Mouse (Mus musculus): ENCODE measurements around the gene Itpr2. TPM values are rescaled to one million over a fixed set of nuclear protein-coding genes. Genes with fewer than 3 reads are reported as not detected.

The Itpr2 gene
- polyA plus RNA-seq, 1 experiment from 2014 or later = 10.2 TPM

DNA sequence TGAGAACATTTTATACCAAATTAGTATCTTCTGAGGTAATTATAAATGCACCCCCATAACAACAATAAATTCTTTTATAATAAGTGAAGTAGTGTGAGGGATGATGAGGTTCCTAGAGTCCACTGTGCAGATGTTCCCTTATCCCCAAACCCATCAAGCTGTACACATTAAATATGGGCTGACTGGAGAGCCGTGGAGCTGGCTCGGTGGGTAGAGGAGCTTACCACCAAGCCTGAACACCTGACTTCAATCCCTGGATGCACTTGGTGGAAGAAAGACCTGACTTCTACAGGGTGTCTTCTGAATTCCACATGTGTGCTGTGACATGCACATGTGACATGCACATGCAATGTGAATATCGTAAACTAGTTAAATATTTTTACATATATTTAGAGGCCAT lies 260.7 kb downstream of the Itpr2 start:
- 0 out of 2 replicates have a peak, but pooled peaks cover 4% of the 10 kb centered on the region for H3K4me1 ChIP-seq
- no peak overlapping the region for H3K4me2 ChIP-seq (replicated peaks)
- 87% methylated on average over 3 of the region's 3 CpGs for WGBS
- no peaks in the 10 kb centered on the region for H3K9me3 ChIP-seq
- ATAC-seq (ENCODE audit: low FRiP score, low read depth) = no peak
- no peak overlapping the region for H3K4me3 ChIP-seq
- H3K9ac ChIP-seq = no peak overlapping the region
- H3K36me3 ChIP-seq = 0 out of 2 replicates have a peak, but pooled peaks cover 5% of the 10 kb centered on the region
- H3K27ac ChIP-seq = no peak overlapping the region
- H3K27me3 ChIP-seq = no peaks in the 10 kb centered on the region

DNA sequence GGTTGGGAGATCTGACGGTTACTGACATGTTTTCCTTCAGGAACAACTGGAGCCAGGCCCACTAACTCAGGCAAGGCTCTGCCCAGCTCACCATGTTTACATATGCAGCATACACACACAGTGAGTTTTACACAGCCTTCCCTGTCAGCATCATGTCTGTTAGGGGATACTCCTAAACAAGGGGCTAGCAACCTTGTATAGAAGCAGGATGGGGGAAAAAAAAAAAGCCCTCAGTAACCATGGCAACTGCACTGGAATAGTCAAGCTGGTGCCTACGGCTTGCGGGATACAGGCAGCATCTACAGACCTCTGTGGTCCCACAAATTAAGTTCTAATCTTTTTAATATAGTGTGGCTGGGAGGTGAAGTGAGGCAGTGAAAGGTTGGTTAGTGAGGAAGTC lies 266.9 kb downstream of the Itpr2 start:
- Histone ChIP-seq H3K4me3 (no peak overlapping the region), H3K9me3 (no peaks in the 10 kb centered on the region), H3K36me3 (0 out of 2 replicates have a peak, but pooled peaks cover 5% of the 10 kb centered on the region), H3K4me1 (0 out of 2 replicates have a peak, but pooled peaks cover 7% of the 10 kb centered on the region), H3K4me2 (replicated peaks) (no peak overlapping the region), H3K9ac (no peak overlapping the region), H3K27me3 (no peaks in the 10 kb centered on the region), H3K27ac (no peak overlapping the region)
- ATAC-seq (ENCODE audit: low FRiP score, low read depth) = no peak
- WGBS = 48% methylated on average over 3 of the region's 3 CpGs

DNA sequence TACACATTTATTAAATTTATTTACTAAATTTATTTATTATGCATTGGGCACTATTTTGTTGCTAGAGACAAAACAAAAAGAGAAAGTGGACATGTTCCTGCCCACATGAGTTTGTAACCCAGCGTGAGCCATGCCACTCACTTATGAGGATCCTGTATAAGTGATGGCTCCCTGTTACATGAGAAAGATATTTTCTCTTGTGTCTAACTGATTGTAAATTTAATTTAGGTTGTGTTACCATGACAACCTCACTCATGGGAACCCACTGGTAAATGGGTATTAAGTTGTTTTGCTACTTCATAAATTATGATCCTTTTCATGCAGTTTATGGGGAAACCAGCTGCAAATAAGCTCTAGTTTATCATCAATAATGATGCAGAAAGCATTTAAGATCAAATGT lies 267.6 kb downstream of the Itpr2 start:
- WGBS = 80% methylated on average over 1 of the region's 1 CpGs
- no peak for ATAC-seq (ENCODE audit: low FRiP score, low read depth)

DNA sequence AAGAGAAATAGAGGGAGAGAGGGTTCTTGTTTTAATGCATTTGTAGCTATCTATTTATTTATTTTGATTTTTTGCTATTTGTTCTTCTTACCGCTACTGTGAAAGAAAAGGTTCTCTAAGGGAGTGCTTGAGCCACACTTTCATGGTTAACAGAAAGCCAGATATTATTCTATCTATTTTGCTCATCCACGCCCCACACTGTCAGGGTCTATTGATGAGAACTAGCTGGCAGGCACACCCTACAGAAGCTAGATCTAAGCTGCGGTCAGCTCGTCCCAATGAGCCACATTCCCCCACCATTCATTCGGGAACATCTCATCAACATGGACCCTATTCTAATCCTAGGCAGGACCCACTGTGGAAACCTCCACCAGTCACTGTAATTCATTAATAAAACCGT lies 271.1 kb downstream of the Itpr2 start:
- Histone ChIP-seq H3K36me3 (no peaks in the 10 kb centered on the region), H3K9me3 (no peaks in the 10 kb centered on the region), H3K27ac (no peak overlapping the region), H3K27me3 (no peaks in the 10 kb centered on the region), H3K4me3 (no peak overlapping the region), H3K9ac (no peak overlapping the region), H3K4me1 (0 out of 2 replicates have a peak, but pooled peaks cover 7% of the 10 kb centered on the region), H3K4me2 (replicated peaks) (no peak overlapping the region)
- no peak for ATAC-seq (ENCODE audit: low FRiP score, low read depth)
- 91% methylated on average over 6 of the region's 6 CpGs for WGBS

More for the DNA sequence above, 267.6 kb downstream of the Itpr2 start:
- no peak overlapping the region for H3K27ac ChIP-seq
- H3K4me3 ChIP-seq = no peak overlapping the region
- no peaks in the 10 kb centered on the region for H3K27me3 ChIP-seq
- 0 out of 2 replicates have a peak, but pooled peaks cover 5% of the 10 kb centered on the region for H3K36me3 ChIP-seq
- H3K4me1 ChIP-seq = 0 out of 2 replicates have a peak, but pooled peaks cover 7% of the 10 kb centered on the region
- H3K9ac ChIP-seq = no peak overlapping the region
- no peaks in the 10 kb centered on the region for H3K9me3 ChIP-seq
- H3K4me2 ChIP-seq (replicated peaks) = no peak overlapping the region

DNA sequence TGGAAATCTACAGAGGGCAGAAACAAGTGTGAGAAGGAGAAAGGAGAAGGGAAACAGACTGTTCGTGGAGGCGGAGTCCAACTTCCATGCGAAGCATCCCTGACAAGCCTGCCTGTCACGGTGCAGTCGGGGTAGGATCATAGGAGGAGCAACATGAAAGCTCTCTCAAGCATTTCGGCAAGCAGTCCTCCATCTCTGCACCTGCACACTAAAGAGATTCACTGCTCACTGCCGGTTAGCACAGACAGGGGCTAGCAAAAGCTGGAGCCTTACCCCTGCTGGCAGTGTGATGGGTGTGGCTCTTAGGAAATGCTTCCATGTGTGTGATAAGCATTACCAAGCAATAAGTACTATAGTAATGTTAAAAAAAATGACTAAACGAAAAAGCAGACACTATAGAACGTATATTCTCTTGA lies 271.6 kb downstream of the Itpr2 start:
- no peak overlapping the region for H3K4me2 ChIP-seq (replicated peaks)
- H3K27me3 ChIP-seq = no peaks in the 10 kb centered on the region
- 71% methylated on average over 9 of the region's 9 CpGs for WGBS
- H3K9ac ChIP-seq = no peak overlapping the region
- H3K36me3 ChIP-seq = no peaks in the 10 kb centered on the region
- no peak overlapping the region for H3K4me3 ChIP-seq
- no peak for ATAC-seq (ENCODE audit: low FRiP score, low read depth)
- no peak overlapping the region for H3K27ac ChIP-seq
- H3K9me3 ChIP-seq = no peaks in the 10 kb centered on the region
- H3K4me1 ChIP-seq = 0 out of 2 replicates have a peak, but pooled peaks cover 3% of the 10 kb centered on the region

DNA sequence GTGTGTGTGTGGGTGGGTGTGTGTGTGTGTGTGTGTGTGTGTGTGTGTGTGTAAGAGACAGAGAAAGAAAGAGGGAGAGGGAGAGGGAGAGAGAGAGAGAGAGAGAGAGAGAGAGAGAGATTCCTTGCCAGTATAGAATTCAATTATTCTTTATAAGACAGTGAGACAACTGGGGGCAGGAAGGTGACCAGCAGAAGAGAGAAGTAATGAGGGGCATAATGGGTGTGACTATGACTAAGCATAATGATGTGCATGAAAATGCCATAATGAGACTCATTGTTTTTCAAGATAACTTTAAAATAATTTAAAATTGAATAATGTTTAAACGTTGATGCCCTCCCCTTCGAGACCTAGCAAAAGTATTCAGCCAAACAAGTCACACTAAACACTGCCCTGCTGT lies 272.1 kb downstream of the Itpr2 start:
- Histone ChIP-seq H3K27me3 (no peaks in the 10 kb centered on the region), H3K27ac (no peak overlapping the region), H3K4me1 (no peaks in the 10 kb centered on the region), H3K36me3 (no peaks in the 10 kb centered on the region), H3K4me3 (no peak overlapping the region), H3K9me3 (no peaks in the 10 kb centered on the region), H3K9ac (no peak overlapping the region), H3K4me2 (replicated peaks) (no peak overlapping the region)
- no peak for ATAC-seq (ENCODE audit: low FRiP score, low read depth)
- WGBS = 82% methylated on average over 2 of the region's 2 CpGs

DNA sequence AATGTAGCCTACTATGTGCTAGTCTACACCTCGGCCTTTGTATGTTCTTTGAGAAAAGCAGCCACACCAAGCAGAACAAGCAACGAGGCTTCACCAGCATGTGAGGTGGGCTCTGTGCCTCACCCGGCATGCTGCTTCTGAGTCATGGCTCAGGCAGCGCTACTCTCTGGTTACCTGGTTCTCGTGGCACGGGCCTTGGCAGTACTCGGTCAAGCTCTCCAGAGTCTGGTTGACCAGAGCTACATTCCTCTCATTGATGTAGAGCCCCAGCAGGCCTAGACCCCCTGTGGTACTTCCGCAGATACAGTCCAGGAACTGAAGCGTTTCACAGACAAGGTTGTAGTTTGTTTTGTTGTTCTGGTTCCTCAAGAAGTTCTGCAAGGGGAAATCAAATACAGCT lies 272.5 kb downstream of the Itpr2 start:
- Histone ChIP-seq H3K9ac (no peak overlapping the region), H3K9me3 (no peaks in the 10 kb centered on the region), H3K27me3 (no peaks in the 10 kb centered on the region), H3K4me1 (no peaks in the 10 kb centered on the region), H3K27ac (no peak overlapping the region), H3K4me3 (no peak overlapping the region), H3K4me2 (replicated peaks) (no peak overlapping the region), H3K36me3 (no peaks in the 10 kb centered on the region)
- 66% methylated on average over 9 of the region's 9 CpGs for WGBS
- ATAC-seq (ENCODE audit: low FRiP score, low read depth) = no peak

DNA sequence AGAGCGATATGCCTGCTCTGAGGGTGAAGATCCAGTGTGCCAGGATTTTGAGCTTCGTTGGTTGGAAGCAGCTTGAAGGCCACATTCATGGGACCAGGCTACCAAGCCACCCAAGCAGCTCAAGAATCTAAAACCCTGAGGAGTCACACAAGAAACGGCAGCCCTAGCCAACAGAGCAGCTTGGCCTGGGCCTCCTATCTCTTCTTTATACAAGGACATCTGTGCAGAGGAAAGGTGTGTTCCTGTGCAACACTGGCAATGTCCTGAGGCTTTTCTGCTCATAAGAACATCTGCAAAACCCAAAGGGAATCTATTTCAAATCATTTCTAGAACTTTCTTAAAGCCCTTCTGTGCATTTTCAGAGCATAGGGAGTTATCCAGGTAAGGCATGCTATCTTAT lies 274.0 kb downstream of the Itpr2 start:
- Histone ChIP-seq H3K36me3 (no peaks in the 10 kb centered on the region), H3K27me3 (no peaks in the 10 kb centered on the region), H3K27ac (no peak overlapping the region), H3K9ac (no peak overlapping the region), H3K4me3 (no peak overlapping the region), H3K4me2 (replicated peaks) (no peak overlapping the region), H3K9me3 (no peaks in the 10 kb centered on the region), H3K4me1 (no peaks in the 10 kb centered on the region)
- ATAC-seq (ENCODE audit: low FRiP score, low read depth) = no peak
- 90% methylated on average over 3 of the region's 3 CpGs for WGBS

DNA sequence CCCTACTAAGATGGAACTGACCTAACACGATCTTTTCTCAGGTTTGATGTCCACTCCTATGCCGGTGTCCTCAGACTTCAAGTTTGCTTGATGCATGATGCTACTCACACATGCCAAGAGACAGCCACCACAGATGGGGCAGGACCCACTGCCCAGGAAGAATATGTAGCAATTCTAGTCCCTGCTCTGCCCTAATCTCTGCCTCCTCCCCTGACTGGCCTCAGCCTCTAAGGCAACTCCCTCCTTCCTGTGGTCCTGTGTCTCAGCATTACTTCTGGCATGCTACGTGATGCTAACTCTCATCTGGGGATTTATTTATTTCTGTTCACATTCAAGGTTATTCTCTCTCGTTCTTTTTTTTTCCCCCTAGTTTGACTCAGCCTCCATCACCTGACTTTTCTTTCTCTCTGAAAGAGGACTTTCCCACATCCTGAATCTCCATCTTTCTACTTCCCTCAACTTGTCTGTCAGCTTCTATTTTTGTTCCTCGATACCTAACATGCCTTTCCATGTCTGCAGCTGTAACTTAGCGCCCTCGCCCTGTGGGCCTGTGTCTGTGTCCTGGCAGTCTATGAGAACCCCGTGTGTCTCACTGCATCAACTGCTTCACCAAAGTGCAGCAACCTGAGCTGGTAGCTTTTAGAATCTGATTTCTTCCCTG lies 279.5 kb downstream of the Itpr2 start:
- H3K9ac ChIP-seq = no peak overlapping the region
- H3K27ac ChIP-seq = no peak overlapping the region
- ATAC-seq (ENCODE audit: low FRiP score, low read depth) = no peak
- no peak overlapping the region for H3K4me3 ChIP-seq
- peaks cover 19% of the 10 kb centered on the region for H3K4me1 ChIP-seq
- no peaks in the 10 kb centered on the region for H3K9me3 ChIP-seq
- no peaks in the 10 kb centered on the region for H3K36me3 ChIP-seq
- no peaks in the 10 kb centered on the region for H3K27me3 ChIP-seq
- H3K4me2 ChIP-seq (replicated peaks) = no peak overlapping the region
- 66% methylated on average over 8 of the region's 8 CpGs for WGBS

DNA sequence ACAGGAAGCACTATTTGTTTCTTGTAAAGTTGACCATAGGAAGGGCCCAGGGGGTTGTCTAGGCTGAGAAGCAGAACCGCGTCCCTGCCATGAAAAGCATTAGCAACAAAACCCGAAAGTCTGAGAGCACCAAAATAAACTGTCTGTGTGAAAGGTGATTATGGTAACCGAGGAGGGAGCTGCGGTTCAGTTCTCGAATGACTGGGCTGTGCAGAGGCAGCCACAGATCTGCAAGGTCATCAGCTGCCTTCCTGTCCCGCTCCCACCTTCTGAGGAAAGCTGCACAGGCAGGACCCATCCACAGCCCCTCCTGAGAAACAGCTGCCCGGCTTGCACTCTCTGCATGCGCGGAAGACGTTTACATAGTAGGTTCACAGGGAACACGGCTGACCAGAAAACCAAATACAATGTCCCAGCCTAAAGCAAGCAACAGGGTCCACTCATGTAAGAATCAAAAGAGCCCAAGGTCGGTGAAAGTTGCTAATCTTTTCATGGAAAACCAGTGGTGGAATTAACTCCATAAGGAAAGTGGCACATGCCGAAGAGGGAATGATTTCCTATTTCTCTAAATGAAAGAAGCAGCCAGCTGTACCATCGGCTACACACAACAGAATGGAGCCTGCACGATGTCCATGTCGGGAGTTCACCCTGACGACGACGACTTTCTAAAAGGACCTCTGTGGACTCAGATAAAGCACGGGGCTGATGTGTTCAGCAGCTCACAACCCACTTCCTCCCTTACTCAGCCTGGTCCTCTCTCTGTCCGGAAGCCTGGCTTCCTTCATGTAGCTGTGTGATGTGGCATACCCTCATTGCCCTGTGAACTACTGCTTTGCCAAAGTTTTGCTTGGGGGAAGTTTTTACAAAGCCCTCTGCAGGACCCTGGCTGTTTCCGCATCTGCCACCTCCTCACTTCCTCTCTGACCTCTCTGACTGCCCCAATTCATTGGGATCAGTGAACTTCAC lies 280.4 kb downstream of the Itpr2 start:
- WGBS = 57% methylated on average over 23 of the region's 23 CpGs
- H3K4me2 ChIP-seq (replicated peaks) = no peak overlapping the region
- no peak for ATAC-seq (ENCODE audit: low FRiP score, low read depth)

DNA sequence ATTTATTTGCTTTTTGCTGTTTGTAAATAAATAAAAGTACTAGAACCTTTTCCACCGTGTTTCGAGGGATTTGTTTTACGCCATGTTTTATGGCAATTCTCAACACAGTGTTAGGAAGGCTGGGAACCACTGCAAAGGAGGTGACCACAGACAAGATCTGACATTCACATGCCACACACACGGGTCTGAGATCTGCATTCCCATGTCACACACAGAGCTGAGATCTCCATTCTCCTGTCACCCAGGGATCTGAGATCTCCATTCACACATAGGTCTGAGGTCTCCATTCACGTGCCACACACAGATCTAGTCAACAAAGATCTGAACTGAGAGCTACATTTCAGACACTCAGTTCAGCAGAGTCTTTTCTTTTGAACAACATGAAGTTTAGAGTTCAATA lies 282.0 kb downstream of the Itpr2 start:
- WGBS = 67% methylated on average over 5 of the region's 5 CpGs
- Histone ChIP-seq H3K27me3 (no peaks in the 10 kb centered on the region), H3K9me3 (no peaks in the 10 kb centered on the region), H3K36me3 (no peaks in the 10 kb centered on the region), H3K27ac (no peak overlapping the region), H3K4me1 (peaks cover 19% of the 10 kb centered on the region), H3K4me2 (replicated peaks) (no peak overlapping the region), H3K9ac (no peak overlapping the region), H3K4me3 (no peak overlapping the region)
- no peak for ATAC-seq (ENCODE audit: low FRiP score, low read depth)

More for the DNA sequence above, 280.4 kb downstream of the Itpr2 start:
- 0 out of 2 replicates have a peak overlapping the region, but pooled peaks have one; percentile 35 for H3K9ac ChIP-seq
- no peaks in the 10 kb centered on the region for H3K36me3 ChIP-seq
- no peak overlapping the region for H3K27ac ChIP-seq
- no peaks in the 10 kb centered on the region for H3K9me3 ChIP-seq
- peaks cover 19% of the 10 kb centered on the region for H3K4me1 ChIP-seq
- no peaks in the 10 kb centered on the region for H3K27me3 ChIP-seq
- no peak overlapping the region for H3K4me3 ChIP-seq

DNA sequence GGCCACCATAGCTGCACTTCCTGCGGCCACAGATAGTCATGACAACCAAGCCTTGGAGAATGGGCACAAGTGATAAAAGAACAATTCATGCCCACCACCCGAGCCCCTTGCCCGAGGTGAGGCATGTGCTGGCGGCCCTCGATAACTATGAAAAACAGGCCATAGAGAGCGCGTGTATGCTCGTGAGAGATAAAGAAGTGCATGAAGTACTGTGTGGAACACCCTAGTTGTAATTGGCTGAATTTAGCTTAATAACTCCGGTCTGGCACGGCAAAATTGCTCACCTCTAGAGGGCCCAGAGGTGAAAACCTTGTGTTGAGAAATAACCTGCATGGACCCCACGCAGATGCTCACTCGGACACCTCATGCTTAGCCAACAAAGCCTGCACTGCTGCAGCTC lies 282.5 kb downstream of the Itpr2 start:
- Histone ChIP-seq H3K4me3 (no peak overlapping the region), H3K36me3 (no peaks in the 10 kb centered on the region), H3K4me1 (peaks cover 19% of the 10 kb centered on the region), H3K27me3 (no peaks in the 10 kb centered on the region), H3K27ac (no peak overlapping the region), H3K4me2 (replicated peaks) (no peak overlapping the region), H3K9me3 (no peaks in the 10 kb centered on the region), H3K9ac (no peak overlapping the region)
- ATAC-seq (ENCODE audit: low FRiP score, low read depth) = no peak
- WGBS = 82% methylated on average over 12 of the region's 12 CpGs

All from limb, embryonic 13.5 days (tissue).